Mouse (Mus musculus) embryonic fibroblast, embryonic 13.5 days (primary cell): ENCODE data around the gene Sorcs2.

Source experiments
- CTCF ChIP-seq: IDR thresholded peaks from 2 replicates; pipeline ENCODE4 v1.5.1; 2011; ENCODE audit warnings: mild to moderate bottlenecking, control low read depth, low read length, moderate library complexity, borderline replicate concordance; ENCODE audit not compliant: insufficient read depth
- POLR2A ChIP-seq: IDR thresholded peaks from 2 replicates; pipeline ENCODE4 v1.6.1; 2011; ENCODE audit warnings: low read depth, mild to moderate bottlenecking, control low read depth, low read length, moderate library complexity

- TF ChIP-seq CTCF (no peak), POLR2A (no peak)
Observed at GRCm38 (mm10) chr5:36378370-36378738, 19.6 kb downstream of the Sorcs2 start.
